Mouse (Mus musculus) brown adipose tissue, adult 24 weeks (tissue): ENCODE results near the gene Cit. TPM values are rescaled to one million over a fixed set of nuclear protein-coding genes. Genes with fewer than 3 reads are reported as not detected.

ENCODE experiments used
- H3K27ac ChIP-seq: fragments of 200-500 bp; replicated peaks from 2 replicates; pipeline ENCODE4 v1.5.1; 2012; ENCODE audit warnings: low read depth, mild to moderate bottlenecking, low read length
- H3K4me1 ChIP-seq: fragments of 200-500 bp; 2 replicates; pipeline ENCODE4 v1.6.1; 2012; ENCODE audit warnings: low read length, mixed read lengths; ENCODE audit not compliant: control insufficient read depth, insufficient read depth, insufficient read length
- H3K4me3 ChIP-seq: fragments of 200-500 bp; 2 replicates; pipeline ENCODE4 v1.5.1; 2012; ENCODE audit warnings: low read depth, mild to moderate bottlenecking, low read length, moderate library complexity; ENCODE audit not compliant: insufficient read depth
- polyA plus RNA-seq: library from polyadenylated mRNA; stranded (reverse); fragments of >200 nt; gene quantifications from 2 replicates; pipeline ENCODE4 v1.2.4, GENCODE M21; 2012; ENCODE audit not compliant: missing spikeins, insufficient read depth, insufficient read length

Gene Cit
- polyA plus RNA-seq, 1 experiment: 0.12 TPM

GRCm38 (mm10) chr5:115917960-115918359 lies 72.9 kb downstream of the Cit start:
- Histone ChIP-seq H3K4me3 (no peak overlapping the region), H3K4me1 (no peaks in the 10 kb centered on the region), H3K27ac (no peak overlapping the region)

- Histone ChIP-seq H3K4me1 (no peaks in the 10 kb centered on the region), H3K4me3 (no peak overlapping the region), H3K27ac (no peak overlapping the region)
Observed at GRCm38 (mm10) chr5:115918597-115919351, 73.7 kb downstream of the Cit start.

DNA sequence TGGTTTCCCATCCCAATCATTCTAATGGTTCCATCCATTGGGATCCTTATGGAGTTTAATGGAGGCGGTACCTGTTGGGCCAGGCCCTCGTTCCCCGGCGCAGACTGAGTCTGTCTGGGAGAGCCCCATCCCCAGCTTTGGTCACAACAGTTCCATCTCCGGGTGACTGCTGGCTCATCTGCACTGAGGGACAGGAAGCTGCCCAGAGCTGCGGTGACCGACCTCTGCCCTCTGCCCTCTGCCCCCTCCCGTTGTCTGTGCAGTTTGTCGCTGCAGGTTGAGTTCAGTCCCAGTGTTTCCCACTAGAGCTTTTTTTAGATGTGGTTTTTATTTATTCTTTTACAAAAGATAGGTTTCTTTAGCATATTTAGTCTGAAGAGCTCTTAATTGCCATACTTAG lies 76.9 kb downstream of the Cit start:
- H3K27ac ChIP-seq: no peak overlapping the region
- H3K4me3 ChIP-seq: no peak overlapping the region
- H3K4me1 ChIP-seq: no peaks in the 10 kb centered on the region

DNA sequence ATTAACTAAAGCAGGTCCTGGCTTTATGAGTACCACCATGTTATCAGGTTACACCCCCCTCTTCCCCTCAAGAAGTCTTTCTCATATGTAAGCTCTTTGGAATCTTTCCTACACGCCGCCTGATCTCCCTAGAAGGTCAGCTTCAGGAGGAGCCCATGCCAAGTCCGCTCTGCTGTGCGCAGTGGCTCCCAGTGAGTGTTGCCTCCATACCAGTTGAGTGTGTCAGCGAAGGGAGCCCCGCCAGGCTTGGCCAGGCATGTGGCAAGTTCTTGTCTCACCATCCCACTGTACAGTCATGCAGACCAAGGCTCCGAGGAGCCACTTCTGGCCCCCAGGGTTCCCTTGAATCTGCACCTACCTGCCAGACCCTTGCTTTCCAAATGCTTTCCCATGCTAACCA lies 79.9 kb downstream of the Cit start:
- Histone ChIP-seq H3K27ac (no peak overlapping the region), H3K4me3 (no peak overlapping the region), H3K4me1 (no peaks in the 10 kb centered on the region)

- no peaks in the 10 kb centered on the region for H3K4me1 ChIP-seq
- no peak overlapping the region for H3K4me3 ChIP-seq
- H3K27ac ChIP-seq: no peak overlapping the region
Observed at GRCm38 (mm10) chr5:115928786-115929507, 83.9 kb downstream of the Cit start.

GRCm38 (mm10) chr5:115932325-115932724 lies 87.2 kb downstream of the Cit start:
- H3K27ac ChIP-seq: no peak overlapping the region
- no peaks in the 10 kb centered on the region for H3K4me1 ChIP-seq
- H3K4me3 ChIP-seq: no peak overlapping the region

DNA sequence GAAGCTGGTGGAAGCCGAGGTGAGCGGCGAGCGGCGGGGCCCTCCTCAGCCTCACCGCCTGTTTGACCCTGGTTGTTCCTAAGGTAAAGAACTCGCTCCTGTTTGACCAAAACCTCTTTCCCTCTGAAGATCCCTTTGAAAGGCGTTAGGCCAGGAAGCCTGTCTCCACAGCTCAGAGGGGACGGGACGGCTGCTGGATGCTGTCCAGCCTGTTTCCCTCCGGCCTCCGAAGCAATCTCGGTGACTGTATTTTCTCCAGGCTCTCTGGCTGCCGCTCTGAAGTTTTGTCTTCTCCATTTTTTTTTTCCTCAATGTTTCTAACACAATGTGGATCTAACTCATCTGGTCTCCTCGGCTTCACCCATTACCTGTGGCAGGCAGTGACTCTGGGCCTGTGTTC lies 91.8 kb downstream of the Cit start:
- Histone ChIP-seq H3K4me3 (no peak overlapping the region), H3K4me1 (no peaks in the 10 kb centered on the region), H3K27ac (no peak overlapping the region)

DNA sequence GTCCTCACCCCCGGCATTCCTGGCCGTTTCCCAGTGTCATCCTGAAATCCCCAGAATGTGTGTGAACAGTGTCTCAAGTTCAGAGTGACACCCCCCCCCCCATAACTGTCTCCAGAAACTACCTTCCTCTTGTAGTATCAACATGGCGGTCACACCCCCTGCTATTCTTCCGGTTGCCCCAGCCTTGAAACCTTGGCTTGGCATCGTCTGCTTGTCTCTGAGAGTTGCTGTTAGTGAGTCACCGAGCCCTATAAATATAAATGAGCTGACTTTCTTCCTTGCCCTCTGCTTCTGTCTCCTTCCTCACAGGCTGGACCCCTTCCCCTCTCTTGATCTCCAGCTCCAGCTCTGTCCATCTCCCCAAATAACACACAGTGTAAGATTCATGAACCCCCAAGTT lies 92.5 kb downstream of the Cit start:
- Histone ChIP-seq H3K27ac (no peak overlapping the region), H3K4me3 (no peak overlapping the region), H3K4me1 (no peaks in the 10 kb centered on the region)

DNA sequence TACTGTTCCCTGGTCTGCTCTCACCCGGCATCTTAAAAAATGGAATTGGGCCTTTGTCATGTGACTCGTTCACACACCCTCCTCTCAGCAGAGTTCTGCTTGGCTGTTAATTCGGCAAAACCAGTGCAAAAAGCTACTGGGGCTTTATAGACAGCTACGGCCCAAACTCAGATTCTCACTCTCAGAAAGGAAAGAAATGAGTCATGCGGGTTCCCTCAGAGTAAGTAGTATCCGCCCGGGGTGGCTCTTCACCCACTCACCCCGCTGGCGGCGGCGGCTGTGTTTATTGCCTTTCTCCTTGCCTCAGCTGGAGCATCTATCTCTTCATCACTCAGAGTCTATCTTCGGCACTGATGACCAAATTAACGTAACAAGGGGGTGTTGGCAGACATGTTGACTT lies 93.9 kb downstream of the Cit start:
- Histone ChIP-seq H3K4me3 (no peak overlapping the region), H3K4me1 (no peaks in the 10 kb centered on the region), H3K27ac (no peak overlapping the region)

GRCm38 (mm10) chr5:115942389-115942788 lies 97.3 kb downstream of the Cit start:
- H3K4me1 ChIP-seq: no peaks in the 10 kb centered on the region
- no peak overlapping the region for H3K27ac ChIP-seq
- no peak overlapping the region for H3K4me3 ChIP-seq

DNA sequence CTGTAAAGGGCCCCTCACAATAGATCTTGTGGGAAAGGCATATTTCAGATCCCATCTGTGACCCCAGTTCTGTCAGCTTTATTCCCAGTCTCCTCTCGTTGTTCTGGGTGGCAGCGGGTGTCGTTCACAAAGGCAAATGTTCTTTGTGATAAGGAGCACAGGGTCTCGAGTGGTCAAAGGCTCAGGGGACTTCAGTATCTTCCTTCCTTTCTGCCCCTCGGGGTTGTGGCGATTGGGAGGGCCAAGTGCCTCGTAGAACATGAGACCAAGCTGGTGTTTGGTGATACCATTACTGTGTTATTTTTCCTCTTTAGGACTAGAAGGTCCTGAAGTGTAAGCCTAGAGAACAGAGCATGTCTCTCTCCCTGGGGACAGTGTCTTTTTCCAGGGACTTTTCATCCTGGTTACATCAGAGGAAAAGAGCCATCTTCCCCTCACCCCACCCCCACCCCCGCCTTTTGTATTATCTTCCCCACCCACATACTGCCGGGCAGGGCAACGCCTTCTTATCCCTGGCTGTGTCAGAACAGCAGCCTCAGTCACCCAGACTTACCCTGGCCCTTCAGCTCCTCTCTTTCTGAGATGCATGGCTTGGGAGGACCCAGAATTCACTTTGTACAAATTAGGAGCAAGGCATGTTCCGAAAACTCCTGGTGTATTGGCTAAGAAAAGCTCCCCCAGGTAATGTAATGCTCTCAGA lies 99.9 kb downstream of the Cit start:
- no peaks in the 10 kb centered on the region for H3K4me1 ChIP-seq
- no peak overlapping the region for H3K4me3 ChIP-seq
- no peak overlapping the region for H3K27ac ChIP-seq

DNA sequence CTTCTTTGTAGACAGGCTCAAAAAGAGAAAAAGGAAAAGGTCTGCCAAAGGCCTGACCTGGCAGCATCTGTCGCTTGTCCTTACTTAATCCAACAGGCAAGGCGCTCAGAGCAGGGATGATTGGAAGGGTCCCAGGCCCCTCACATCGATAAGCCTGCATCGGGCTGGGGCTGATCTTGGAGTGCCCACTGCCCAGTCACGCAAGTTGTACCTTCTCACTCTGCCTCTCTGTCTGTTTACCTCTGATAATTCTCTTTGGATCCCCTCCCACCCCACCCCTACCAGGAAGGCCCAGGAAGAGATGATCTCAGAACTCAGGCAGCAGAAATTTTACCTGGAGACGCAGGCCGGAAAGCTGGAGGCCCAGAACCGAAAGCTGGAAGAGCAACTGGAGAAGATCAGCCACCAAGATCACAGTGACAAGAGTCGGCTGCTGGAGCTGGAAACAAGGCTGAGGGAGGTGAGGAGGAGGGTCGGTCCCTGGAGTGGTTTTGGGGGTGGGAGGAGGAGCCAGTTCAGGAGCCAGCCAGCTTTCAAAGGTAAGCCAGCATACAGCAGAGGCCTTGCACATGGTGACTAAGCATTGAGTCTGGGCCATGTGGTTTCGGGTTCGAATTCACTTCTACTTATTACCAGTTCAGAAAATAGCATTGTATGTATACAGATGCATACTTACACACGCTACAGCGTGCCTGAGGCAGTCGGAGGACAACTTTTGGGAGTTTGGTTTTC lies 102.7 kb downstream of the Cit start:
- H3K27ac ChIP-seq: no peak overlapping the region

DNA sequence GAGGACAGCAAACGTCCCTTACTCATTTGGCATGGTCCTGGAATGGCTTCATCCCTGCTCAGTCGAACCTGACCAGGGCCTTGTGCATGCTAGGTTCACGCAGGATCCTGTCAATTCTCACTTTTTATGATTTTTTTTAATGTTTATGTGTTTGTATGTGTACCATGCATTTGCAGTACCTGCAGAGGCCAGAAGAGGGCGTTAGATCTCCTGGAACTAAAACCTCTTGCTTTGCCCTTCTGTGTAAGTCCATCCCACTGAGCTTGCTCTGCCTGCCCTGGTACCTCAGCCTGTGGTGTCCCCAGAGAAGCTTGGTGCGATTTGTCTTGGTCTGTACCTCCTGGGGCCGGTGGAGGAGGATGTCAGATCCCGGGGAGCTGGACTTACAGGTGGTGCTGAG lies 105.9 kb downstream of the Cit start:
- no peak overlapping the region for H3K27ac ChIP-seq
- H3K4me3 ChIP-seq: no peak overlapping the region
- H3K4me1 ChIP-seq: no peaks in the 10 kb centered on the region

More for the DNA sequence above, 102.7 kb downstream of the Cit start:
- H3K4me3 ChIP-seq: no peak overlapping the region
- H3K4me1 ChIP-seq: no peaks in the 10 kb centered on the region

DNA sequence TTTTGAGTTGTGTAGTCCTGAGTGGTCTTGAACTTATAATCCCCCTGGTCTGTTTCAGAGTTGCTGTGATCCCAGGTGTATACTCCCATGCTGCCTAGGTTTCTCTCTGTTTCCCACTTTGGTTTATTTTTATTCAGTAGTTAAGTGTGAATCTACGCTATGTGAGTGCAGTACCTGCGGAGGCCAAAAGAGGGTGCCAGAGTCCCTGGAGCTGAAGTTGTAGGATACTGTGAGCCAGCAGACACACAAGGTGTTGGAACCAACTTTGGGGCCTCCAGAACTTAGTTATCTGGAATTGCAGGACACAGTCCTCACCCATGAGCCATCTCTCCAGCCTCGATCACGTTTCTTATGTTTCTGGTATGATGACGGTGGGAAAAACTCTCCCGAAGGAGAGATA lies 108.1 kb downstream of the Cit start:
- Histone ChIP-seq H3K4me3 (no peak overlapping the region), H3K4me1 (no peaks in the 10 kb centered on the region), H3K27ac (no peak overlapping the region)

DNA sequence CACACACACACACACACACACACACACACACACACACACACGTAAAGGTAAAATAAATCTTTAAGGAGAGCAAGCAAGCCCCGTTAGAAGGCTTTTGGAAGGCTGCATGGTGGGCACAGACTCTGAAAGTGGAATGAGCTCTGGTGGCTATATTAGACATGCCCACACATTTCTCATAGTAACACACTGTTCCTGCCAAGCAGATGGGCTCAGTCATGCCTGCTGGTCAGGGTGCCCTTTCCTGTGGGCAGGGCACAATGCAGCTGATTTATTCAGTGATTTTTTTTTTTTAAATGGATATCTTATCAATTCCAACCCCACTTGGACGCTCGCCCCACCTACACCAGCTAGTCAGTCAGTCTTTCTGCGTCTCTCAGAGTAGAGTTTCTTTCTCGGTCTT lies 109.0 kb downstream of the Cit start:
- Histone ChIP-seq H3K4me3 (no peak overlapping the region), H3K27ac (no peak overlapping the region), H3K4me1 (no peaks in the 10 kb centered on the region)
